Mouse (Mus musculus) myocyte (in vitro differentiated cells): ENCODE data around the gene Gm32742.

ENCODE experiments used
- CEBPB ChIP-seq: IDR thresholded peaks from 2 replicates; pipeline ENCODE4 v1.6.1; 2011; ENCODE audit warnings: mild to moderate bottlenecking, moderate library complexity; ENCODE audit not compliant: poor library complexity, insufficient read depth, severe bottlenecking
- E2F4 ChIP-seq: IDR thresholded peaks from one replicate; pipeline ENCODE4 v1.6.1; 2011; ENCODE audit warnings: mild to moderate bottlenecking, control low read depth, moderate library complexity; ENCODE audit not compliant: insufficient read depth
- MAX ChIP-seq: IDR thresholded peaks from one replicate; pipeline ENCODE4 v1.6.1; 2011; ENCODE audit warnings: low read depth, mild to moderate bottlenecking, control low read depth
- MYOD1 ChIP-seq, 3 experiments: IDR thresholded peaks; one replicate each; pipeline ENCODE4 v1.6.1; 2011; ENCODE audit warnings: control low read depth in 2 of 3, low read depth in 2 of 3, mild to moderate bottlenecking in 2 of 3, moderate library complexity in 1 of 3; ENCODE audit not compliant: insufficient read length in 2 of 3, control insufficient read depth in 1 of 3
- MYOG ChIP-seq, 3 experiments: IDR thresholded peaks; one replicate each; pipeline ENCODE4 v1.6.1; 2011; ENCODE audit warnings: control low read depth in 2 of 3, low read depth in 2 of 3, mild to moderate bottlenecking in 2 of 3; ENCODE audit not compliant: insufficient read length in 2 of 3, control insufficient read depth in 1 of 3, insufficient read depth in 1 of 3
- POLR2A ChIP-seq: IDR thresholded peaks from one replicate; pipeline ENCODE4 v1.6.1; 2011; ENCODE audit warnings: low read depth, mild to moderate bottlenecking, control low read depth, moderate library complexity; ENCODE audit not compliant: insufficient read length
- POLR2AphosphoS2 ChIP-seq: IDR thresholded peaks from one replicate; pipeline ENCODE4 v1.6.1; 2011; ENCODE audit warnings: low read depth, control low read depth; ENCODE audit not compliant: insufficient read length
- REST ChIP-seq: IDR thresholded peaks from one replicate; pipeline ENCODE4 v1.6.1; 2011; ENCODE audit warnings: mild to moderate bottlenecking, control low read depth, moderate library complexity; ENCODE audit not compliant: insufficient read depth, insufficient read length
- SRF ChIP-seq: IDR thresholded peaks from one replicate; pipeline ENCODE4 v1.6.1; 2011; ENCODE audit warnings: low read depth; ENCODE audit not compliant: control insufficient read depth, insufficient read length
- TCF12 ChIP-seq: IDR thresholded peaks from one replicate; pipeline ENCODE4 v1.6.1; 2011; ENCODE audit warnings: mild to moderate bottlenecking, control low read depth; ENCODE audit not compliant: poor library complexity, insufficient read depth, severe bottlenecking
- TCF3 ChIP-seq: IDR thresholded peaks from one replicate; pipeline ENCODE4 v1.6.1; 2011; ENCODE audit warnings: low read depth, control low read depth; ENCODE audit not compliant: insufficient read length
- USF1 ChIP-seq: IDR thresholded peaks from one replicate; pipeline ENCODE4 v1.6.1; 2011; ENCODE audit warnings: low read depth, mild to moderate bottlenecking, control low read depth, moderate library complexity

DNA sequence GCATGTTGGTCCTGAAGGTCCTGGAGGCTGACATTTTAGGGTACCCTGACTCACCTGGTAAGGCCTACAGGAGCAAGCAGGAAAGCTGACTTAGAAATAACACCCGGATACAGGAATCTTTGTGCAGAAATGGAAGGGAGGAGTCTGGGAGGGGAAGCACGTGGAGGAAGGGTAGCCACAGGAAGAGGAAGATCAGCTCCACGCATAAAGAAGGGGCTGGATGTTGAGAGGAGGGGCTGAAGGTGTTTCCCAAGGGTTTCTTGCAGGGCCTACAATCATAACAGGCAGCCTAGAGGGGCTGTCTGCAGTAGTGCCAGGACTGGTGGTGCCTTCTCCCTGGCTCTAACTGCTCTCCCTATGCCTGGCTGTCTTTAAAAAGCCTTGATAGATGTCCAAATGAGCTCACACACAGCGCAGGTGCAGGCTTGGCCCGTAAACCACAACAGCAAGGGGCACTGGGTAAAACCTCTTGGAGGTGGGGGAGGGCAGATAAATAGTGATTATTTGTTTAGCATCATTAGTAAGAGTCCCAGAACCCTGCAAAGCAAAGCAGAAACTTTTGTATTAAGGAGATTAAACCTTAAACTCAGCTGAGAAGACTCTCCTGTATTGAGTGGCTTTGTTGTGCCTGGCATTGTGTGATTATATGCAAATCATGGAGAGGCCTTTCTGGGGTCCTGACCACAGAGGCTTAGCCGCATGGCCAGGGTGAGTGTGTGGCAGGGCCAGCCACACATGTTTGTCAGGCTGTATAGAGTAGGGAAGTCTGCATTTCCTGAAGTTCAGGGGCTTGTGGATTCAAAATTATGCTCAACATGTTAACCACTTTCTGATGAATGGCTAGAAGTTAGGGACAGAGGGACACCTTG, at the start of gene Gm32742:
- TF ChIP-seq POLR2A (peak; percentile 38), TCF12 (no peak), CEBPB (no peak), REST (no peak), USF1 (no peak), POLR2AphosphoS2 (peak; percentile 40), TCF3 (no peak), MYOD1 (IDR thresholded peaks at IDR 0.05; ENCODE audit: control insufficient read depth in 1 of 3, insufficient read length in 2 of 3, low read depth in 2 of 3) (peak in 2 of 3 experiments; percentile 61 to 80), MAX (no peak), MYOG (IDR thresholded peaks at IDR 0.05; ENCODE audit: control insufficient read depth in 1 of 3, insufficient read depth in 1 of 3, insufficient read length in 2 of 3, low read depth in 2 of 3) (peak in 2 of 3 experiments; percentile 8 to 52), E2F4 (no peak), SRF (no peak)
